Mouse (Mus musculus) adrenal gland (tissue): ENCODE results near the gene Ccdc28a.

Source experiments
- intact Hi-C: fragments of 180-260 bp; cut with DNase I; formaldehyde crosslinking; loops from one replicate; pipeline ENCODE4 v1.15.1; 2025
- long read RNA-seq, 2 experiments: library from polyadenylated mRNA; unstranded; transcript quantifications; one replicate each; pipeline ENCODE4 v2.0.0; 2020; ENCODE audit warnings: borderline replicate concordance in 1 of 2; ENCODE audit not compliant: insufficient replicate concordance in 1 of 2

Ccdc28a gene
- long read RNA-seq, experiment 1, transcript Ccdc28a-202 (6 exons, 1,190 nt): major isoform, 5 of 7 reads
- long read RNA-seq, experiment 1, partial matches to known transcripts: 1 of 7 reads
- long read RNA-seq, experiment 1, other reads (novel, unspliced or antisense): 1 of 7 reads
- long read RNA-seq, experiment 2, partial matches to known transcripts: 0 of 6 reads
- long read RNA-seq, experiment 2, other reads (novel, unspliced or antisense): 0 of 6 reads

DNA sequence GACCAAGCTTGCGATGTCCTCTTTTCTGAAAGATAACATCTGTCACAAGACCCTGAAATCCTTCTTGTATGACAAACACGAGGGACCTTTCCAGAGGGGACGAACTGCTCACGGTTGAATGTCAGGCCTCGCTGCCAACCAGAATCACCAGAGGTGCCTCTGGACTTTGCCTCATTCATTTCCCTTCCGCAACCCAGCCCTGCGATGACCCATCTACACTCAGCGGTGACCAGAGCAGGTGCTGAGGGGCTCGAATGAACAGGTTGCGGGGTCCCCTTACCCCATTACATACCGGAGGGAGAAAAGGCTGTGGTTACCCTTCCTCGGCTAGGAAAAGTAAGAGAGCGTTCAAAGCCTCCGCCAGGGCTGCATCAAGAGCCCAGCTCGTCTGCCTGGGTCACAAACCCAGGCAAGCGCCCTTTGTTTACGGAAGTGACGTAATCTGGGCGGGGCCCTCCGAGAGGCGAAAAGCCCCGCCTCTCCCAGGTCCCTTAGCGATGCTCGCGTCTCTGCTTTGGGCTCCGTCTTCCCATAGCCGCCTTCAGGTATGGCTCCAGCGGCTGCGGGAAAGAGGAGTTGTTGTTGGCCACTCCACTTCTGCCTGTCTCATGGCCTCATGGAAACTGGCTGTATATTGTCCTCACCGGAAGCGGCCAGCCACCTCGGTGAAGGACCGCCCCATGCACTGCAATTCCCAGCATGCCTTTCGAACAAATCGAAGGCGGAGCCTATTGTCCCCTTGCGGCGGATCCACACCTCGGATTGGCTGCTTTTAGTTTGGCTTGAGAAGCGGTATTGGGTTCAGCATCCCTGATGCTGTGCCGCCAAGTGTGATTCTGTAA lies at the start of gene Ccdc28a:
Ccdc28a (minus strand) TSS at position 439 of the 842 bp plus-strand sequence.
- intact Hi-C loops: loop anchor here (5.0 kb wide), 1 partner anchor 153 kb away; no protein-coding TSS in a partner anchor

DNA sequence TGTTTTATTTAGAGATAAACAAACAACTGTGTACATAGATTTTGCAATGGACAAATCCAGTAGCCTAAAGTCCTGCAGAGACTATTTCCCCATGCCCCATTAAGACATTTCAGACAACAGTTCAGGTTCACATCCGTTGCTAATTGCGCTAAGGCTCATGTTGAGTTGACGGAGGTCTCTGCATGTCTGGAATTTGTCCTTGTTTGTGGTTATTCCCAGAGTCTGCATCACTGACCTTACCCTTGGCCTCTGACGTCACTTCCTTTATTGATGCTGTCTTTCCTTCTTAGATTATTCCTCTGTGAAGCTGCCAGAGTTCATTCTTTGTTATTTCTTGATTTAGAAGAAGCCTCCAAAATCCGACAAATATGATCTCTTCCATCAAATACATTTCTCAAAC lies 49.2 kb upstream of the Ccdc28a start:
- intact Hi-C loops: no loop called here

DNA sequence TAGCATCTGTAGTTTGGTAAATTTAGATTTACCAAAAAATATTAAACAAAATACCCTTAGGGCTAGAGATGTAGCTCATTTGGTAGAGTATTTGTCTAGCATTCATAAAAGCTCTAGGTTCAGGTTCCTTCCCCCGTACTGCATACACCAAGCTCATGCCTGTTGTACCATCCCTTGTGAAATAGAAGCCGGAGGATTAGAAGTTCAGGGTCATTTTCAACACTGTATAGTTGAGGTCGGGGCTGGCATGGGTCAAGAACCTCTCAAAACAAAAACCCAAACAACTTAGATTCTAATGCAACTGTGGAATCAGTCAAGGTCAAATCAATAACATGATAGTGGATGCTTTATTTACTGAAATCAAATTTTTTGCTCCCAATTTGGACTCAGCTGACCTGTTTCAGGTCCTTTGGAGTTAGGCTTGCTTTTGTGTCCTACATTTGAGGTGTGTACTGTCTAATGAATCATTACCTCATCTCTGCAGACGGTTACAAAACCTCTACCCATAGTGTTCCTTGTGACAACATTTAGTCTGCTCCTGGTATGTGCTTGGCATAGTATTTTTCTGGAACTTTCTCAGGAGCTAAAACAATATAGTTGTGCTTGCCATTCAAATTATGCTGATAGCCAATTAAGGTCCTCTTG lies 41.4 kb upstream of the Ccdc28a start:
- intact Hi-C loops: no loop called here

DNA sequence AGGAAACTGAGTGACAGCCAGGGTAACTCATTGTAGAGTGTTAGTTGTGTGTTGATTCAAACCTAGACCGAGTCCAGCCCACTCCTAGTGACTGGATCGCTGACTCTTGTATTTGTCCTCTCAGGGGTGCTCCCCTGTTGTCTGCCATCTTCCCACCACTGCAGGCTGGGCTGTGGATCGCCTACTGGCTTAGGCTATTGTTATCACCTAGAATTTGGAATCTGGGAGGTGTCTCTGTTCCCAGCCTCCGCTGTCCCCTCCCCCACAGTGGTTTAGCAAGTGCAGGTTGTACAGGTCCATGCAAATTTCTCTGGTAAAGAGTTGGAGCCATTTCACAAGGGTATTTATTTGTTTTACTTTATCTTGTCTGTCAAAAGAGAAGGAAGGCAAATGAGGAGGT lies 16.5 kb upstream of the Ccdc28a start:
- intact Hi-C loops: no loop called here

DNA sequence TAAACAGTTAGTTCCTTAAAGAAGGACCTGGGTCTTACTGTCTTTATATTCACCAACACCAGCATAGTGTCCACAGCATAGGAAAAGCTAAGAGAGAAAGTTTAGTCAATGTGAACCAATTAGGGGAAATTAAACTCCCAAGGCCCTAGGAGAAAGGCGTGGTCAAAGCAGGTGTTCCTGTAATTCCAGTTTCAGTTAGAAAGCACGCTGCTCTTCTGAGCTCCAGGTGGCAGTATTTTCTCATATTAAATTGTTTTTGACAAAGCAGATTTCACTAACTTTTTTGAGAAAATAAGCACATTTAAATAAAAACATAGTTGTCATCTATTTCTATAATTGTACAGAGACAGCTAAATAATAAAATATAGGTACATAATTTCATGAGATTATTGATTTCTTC lies 8.8 kb upstream of the Ccdc28a start:
- intact Hi-C loops: loop anchor here (10.0 kb wide), 1 partner anchor 281 kb away; no protein-coding TSS in a partner anchor

DNA sequence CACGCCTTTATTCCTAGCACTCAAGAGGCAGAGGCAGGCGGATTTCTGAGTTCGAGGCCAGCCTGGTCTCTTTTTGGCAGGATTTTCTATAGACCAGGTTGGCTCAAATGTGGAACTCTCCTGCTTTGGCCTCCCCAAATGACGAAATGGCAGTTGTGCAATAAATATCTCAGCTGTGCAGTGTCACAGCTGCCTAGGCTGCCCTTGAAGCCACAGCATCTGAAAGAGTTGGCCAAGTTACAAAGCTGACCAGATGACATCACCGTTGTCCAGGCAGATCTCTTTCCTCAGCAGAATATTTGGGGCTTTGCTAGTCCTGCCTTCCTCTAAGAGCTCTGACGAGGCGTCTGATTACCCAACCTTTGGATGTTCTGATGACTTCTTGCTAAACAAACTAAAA lies 2.4 kb upstream of the Ccdc28a start:
- intact Hi-C loops: loop anchor here (5.0 kb wide), 1 partner anchor 150 kb away; no protein-coding TSS in a partner anchor

DNA sequence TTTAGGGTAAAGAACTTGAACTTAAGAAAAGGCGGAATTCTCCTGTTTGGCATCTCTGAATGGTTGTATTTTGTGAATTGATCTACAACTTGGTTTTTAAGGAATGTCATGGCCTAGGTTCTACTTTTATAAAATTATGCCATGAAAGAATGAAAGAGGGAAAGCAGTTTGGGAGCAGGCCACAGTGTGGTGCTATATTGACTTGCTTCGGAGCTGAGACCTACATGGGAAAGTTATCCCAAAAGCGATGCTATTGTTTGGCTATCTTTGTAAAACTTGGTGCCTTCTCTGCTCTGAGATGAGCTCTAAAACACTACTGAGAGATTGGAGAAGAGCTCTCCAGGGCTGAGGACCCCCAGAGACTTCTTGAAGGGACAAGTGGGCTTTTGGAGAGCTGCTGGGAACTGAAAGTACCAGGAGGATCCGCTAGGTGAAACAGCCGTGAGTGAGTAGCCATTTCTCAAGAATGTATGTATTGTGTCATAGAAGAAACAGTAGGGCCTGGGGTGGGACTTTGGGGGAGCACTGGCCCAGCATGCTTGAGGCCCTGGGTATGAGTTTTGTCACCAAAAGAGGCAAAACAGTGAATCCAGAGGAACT lies 1.6 kb upstream of the Ccdc28a start:
- intact Hi-C loops: loop anchor here (5.0 kb wide), 1 partner anchor 151 kb away; no protein-coding TSS in a partner anchor

DNA sequence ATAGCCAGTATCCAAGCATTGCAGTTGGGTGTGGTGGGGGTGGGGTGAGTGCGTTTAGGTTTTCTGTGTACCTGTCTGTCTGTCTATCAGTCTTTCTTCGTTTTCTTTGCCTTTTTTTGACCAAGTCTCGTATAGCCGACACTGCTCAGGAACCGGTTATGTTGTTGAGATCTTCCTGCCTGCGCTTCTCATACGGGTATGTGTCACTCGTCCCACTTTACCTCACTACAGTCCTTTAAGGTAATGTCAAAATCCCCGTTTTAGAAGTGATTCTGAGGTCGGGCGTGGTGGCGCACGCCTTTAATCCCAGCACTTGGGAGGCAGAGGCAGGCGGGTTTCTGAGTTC lies 577 bp upstream of the Ccdc28a start:
- intact Hi-C loops: loop anchor here (5.0 kb wide), 1 partner anchor 152 kb away; no protein-coding TSS in a partner anchor

DNA sequence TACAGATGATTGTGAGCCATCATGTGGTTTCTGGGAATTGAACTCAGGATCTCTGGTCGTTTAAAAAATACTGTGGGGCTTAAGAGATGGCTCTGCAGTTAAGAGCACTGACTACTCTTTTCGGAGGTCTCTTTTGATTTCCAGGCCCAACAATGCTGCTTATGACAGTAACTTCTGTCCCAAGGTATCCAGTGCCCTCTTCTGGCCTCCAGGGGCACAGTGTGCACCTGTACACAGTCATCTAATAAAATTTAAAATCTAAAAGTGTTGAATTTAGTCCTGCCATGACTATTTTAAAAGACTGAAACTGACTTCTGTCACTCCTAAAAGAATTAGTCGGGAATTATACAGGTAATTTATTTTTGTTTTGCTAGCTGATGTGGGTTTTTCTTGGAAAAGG lies 907 bp downstream of the Ccdc28a start:
- intact Hi-C loops: no loop called here

DNA sequence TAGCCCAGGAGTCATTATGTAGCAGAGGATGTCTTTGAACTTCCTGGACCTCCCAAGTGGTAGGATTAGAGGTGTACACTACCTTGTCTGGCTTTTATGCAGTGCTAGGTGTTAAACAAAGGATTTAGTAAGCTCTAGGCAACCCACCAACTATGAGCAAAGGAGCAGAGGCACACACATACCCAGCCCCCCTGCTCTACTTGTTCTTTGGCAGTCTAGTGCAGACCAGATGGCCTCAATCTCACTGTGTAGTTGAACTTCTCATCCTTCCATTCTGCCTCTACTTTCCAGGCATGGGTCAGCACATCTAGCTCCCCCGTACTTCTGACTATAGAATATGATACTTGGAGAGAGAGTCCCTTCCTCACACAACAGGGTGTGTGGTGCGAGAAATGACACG lies 10.4 kb downstream of the Ccdc28a start:
- intact Hi-C loops: no loop called here

DNA sequence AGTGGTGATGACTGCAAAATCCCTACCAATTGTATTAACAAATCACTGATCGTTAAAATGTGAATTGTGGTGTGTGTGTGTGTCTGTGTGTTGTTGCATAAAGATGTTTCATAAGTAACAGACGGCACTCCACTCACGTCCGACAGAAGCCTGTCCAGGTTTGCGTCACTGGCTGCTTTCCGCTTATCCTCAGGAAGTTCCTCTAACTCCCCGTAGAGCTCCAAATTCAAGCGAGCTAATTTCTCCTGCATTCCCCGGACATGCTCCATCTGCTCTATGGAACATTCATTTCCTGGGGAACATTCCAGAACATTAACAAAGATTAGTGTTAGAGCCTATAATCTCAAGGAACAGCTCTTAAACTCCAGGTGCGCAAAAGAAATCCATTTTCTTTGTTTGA lies 15.4 kb downstream of the Ccdc28a start:
- intact Hi-C loops: no loop called here

DNA sequence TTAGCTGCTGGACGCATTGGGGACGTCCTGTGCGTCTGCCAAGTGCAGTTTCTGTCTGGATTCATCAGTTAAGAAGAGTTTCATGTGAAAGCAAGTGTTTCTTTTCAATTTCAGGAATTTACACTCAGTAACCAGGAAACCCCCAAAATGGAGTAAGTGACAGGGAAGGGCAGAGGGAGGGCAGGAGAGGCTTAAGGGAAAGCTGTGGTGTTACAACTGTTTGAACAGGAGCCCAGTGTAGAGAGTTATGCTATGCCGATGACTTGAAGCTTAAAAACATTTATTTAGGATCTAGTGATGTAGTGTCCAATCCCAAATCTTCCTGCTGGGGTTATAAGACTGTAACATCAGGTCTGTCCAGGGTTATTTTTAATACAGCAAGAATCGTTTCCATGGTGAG lies 20.7 kb downstream of the Ccdc28a start:
- intact Hi-C loops: no loop called here

DNA sequence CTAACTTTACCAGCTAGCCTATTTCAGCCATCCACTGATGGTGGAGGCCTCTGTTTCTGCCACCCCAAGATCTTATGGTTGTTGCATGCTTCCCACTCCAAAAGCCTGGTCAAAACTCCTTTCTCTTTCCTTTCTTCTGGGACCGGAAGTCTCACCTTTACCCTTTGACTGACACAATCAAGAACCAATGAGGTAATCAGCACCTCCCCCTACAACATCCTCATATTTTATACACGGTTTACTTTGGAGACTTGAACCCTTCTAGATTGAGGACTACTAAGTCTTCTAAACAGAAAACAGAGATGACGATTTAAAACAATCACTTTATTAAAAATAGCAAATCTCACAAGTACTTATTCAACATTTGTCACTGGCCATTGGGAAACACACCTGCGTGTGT lies 21.4 kb downstream of the Ccdc28a start:
- intact Hi-C loops: no loop called here

DNA sequence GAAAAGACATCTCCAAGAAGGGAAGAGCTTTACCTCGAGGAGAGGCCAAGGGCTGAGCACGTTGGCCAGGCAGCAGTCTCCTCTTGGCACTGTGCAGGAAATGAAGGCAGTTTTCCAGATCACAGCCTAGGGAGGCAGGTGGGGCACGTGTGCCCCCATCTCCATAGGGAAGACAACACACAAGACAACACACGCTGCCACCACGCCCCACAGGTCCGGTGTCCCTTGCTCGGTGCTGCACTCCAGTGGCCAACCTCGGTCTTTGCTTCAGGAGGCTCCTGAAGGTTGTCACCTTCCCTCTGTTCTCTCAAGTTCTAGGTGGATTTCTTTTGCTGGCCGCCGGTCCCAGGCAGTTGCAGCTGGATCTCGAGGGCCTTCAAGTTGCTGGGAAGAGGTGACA lies 24.1 kb downstream of the Ccdc28a start, which contains the start of gene Ect2l:
Ect2l (minus strand) TSS at position 165 of the 400 bp plus-strand sequence.
- intact Hi-C loops: no loop called here

DNA sequence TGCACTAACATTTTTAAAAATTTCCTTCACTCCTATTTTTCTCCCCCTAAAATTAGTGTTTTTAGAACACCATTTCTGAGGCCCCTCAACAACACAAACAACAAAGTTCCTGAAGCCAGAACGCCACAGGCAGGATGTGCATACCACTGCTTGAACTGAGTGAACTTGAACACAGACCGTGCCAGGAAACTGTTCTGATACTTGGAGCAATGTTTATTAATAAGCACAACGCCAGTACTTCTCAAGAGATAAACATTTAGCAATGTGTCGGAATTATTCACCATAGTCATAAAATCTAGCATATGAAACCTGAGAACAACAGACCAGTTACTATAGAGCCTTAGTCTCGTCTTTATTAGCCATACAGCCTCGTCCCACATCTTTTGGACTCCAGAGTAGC lies 24.7 kb downstream of the Ccdc28a start:
- intact Hi-C loops: no loop called here

DNA sequence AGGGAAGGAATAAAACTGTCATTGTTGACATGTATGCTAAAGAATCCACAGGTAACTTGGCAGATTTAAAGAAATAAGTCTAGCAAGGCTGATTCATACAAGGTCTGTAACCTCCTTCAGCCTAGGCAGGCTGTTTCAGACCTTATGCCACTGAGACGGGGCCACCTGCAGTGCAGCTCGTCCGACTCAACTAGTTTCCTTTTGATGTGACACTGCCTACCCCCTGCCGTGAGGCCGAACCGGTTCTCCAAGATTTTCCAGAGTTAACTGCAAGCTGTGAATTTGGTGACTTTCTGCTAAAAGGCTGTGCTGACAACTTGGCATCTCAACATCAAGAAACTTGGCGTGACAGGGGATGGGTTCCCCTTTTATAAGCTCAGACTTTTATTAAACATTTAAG lies 30.7 kb downstream of the Ccdc28a start:
- intact Hi-C loops: no loop called here

DNA sequence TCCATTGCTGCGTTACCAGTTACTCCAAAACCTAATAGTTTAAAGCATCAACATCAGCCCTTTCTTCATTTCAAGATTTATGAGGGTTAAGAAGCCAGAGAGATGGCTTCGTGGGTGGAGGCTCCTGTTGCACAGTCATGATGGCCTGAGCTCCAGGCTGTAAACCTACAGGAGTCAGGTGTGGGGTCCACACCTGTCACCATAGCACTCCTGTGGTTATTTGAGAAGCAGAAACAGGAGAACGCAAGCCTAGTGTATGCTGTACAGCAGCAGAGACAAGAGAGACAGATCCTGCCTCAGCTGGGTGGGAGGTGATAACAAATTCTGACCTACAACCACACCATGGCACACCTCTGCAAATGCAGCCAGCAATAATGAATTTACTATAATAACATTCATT lies 32.4 kb downstream of the Ccdc28a start:
- intact Hi-C loops: no loop called here

DNA sequence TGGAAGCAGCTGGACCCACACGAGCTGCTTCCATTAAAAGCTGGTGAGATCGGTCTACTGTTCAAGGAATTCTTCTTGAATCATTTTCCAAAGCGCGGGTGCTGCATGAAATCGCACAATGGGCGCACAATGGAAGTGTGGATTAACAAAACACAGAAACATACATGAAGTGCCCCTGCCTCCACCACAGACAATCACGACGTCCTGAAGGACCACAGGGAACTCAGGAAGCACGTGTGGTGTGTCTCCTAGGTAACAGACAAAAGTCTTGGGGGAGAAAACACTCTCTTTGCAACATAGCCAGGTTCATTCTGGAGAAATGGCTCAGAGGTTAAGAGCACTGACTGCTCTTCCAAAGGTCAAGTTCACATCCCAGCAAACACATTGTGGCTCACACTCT lies 34.1 kb downstream of the Ccdc28a start:
- intact Hi-C loops: no loop called here

DNA sequence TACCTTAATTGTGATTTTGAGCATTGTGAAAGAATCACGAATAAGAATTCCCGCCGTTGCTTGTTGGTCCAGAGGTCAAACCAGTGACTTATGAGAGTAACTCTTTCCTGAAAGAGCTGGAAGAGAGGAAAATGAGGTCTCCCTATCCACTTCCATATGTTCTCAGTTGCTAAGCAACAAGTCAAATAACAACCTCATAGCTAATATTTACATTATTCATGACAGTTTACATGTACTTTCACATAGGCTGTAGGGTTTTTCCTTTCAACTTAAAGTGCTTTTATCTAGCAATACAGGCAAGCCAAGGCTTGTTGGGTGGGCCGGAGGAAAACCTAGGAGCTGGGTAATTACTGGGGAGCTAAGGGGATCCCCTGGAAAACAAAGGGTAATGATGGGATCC lies 34.9 kb downstream of the Ccdc28a start:
- intact Hi-C loops: loop anchor here (10.0 kb wide), 1 partner anchor 325 kb away; no protein-coding TSS in a partner anchor

DNA sequence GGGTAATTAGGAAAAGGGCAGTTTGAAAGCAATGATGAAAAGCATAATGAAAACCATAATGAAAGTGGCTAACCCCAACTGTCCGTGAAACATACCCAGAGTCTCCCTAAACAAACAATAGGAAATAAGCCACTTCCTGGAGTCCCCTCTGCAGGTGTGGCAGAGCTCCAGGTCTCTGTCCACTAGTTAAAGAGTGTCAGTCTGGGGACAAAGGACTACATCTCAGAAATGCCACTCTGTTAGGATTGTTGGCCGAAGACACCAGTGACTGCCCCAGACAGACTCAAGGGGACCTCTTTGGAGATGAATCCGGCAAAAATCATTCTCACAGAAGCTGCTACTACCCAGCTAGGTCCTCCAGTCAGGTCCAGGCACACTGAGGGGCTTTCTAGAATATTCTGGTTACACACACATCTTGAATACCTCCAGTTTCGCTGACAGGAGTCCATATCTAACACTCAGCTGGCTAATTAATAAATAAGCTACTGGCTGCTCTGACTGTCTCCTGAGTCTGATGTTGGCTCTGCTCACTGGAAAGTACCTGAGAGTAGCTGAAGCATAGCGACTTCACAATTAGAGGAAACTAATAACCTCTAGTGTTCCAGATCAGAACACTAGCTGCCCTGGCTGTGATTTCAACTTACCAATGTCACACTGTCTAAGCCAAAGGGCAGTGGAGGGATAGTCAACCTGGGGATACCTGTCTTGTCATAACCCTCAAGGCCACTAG lies 36.3 kb downstream of the Ccdc28a start:
- intact Hi-C loops: loop anchor here (10.0 kb wide), 1 partner anchor 324 kb away; no protein-coding TSS in a partner anchor
